Mouse (Mus musculus) G1E (cell line): ENCODE data around the gene Ttc29.
A peak's percentile ranks its signal among the peaks of the same experiment; 100 is the strongest.

ENCODE experiments used
- CTCF ChIP-seq: IDR thresholded peaks from 2 replicates; pipeline ENCODE4 v1.5.1; 2012; ENCODE audit warnings: low read depth, low read length, inconsistent platforms, mixed read lengths
- TAL1 ChIP-seq: conservative IDR thresholded peaks from 2 replicates; pipeline ENCODE4 v1.6.1; 2012; ENCODE audit warnings: low read depth, low read length, inconsistent platforms, mixed read lengths

- TF ChIP-seq CTCF (no peak), TAL1 (peak; percentile 78)
These were observed 2.7 kb upstream of the Ttc29 start for GRCm38 (mm10) chr8:78210424-78210823.
